Mouse (Mus musculus): Measurements from ENCODE around the gene Scn2a.
"Not testable (repeated sequence)": the region's sequence is repeated elsewhere in the genome, so short reads cannot be mapped to it uniquely, and the experiment has no call there.

The Scn2a gene

DNA sequence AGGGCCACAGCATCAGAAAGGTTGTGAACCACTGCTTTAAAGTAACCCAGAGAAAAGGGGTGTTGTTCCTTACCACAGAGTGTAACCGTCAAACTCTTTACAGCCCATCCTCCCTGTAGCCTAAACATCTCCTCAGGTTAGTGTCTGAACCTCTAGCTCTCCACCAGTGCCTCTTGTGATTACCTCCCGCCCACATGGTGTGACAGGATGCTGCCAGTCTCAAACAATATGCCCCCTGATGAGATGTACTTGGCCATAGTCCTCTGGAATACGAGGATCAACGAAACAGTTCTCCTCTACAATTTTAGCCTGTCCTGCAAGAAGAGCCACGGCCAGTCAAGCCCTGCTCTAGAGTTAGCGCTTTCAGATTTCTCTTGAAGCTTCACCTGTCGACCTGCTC, 74.5 kb downstream of the Scn2a start:
- peak; percentile 49 for DNase-seq (ENCODE audit: low read depth, low spot score)

DNA sequence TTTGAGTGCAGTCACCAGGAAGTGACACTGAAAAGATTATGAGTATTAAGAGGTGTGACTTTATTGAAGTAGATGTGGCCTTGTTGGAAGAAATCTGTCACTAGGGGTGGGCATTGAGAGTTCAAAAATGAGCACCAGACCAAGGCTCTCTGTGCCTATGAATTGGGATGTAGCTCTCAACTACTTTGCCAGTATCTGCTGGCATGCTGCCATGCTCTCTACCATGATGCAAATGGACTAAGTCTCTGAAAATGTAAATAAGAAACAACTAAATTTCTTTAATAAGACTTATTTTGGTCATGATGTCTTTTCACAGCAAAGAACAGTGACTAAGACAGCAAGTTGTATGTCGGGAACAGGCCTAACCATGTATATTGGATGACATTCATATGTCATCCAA, 79.7 kb downstream of the Scn2a start:
- DNase-seq (ENCODE audit: low read depth, low spot score) = no peak

DNA sequence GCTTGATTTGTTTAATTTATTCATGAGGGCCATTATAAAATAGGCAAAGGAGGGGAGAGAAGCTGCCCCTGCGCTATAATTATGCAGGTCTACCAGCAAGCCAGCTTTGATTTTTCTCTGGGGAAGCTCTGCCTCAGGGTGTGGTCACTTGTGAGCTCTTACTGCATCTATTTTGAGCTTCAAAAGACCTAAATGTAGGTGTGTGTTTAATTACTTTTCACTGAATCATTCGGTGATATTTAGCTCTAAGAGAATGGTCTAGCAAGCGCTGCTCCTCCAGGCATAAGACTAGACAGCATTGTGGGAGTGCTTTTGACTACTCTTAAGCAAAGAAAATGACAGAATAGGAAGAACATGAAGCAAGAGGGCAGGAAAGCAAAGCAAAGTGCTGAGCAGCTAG, 80.6 kb downstream of the Scn2a start:
- DNase-seq (ENCODE audit: low read depth, low spot score) = no peak

GRCm38 (mm10) chr2:65722219-65722800, 101.7 kb downstream of the Scn2a start:
- no peak for DNase-seq (ENCODE audit: low read depth, low spot score)

GRCm38 (mm10) chr2:65745400-65745799, 124.8 kb downstream of the Scn2a start:
- no peak for DNase-seq (ENCODE audit: low read depth, low spot score)

- DNase-seq (ENCODE audit: low read depth, low spot score) = no peak
These were observed 161.9 kb downstream of the Scn2a start for GRCm38 (mm10) chr2:65782442-65782841.

DNA sequence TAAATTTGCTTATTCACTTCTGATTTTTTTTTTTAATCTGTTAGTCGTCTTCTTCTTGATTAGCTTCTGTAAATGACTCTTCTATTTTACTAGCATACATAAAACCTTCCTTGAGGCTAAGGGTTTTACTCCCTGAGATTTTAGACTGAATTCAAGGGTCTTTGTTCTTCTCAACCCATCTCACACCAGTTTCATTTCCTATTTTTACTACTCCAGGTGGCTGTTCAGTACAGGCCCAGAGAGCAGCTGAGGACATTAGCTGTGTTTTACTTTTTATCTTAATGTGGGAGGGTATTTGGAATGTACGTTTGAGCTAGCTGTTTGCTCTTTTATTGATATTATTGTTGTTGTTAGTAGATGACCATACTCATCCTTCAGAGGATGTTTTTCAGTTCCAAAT, 162.8 kb downstream of the Scn2a start:
- DNase-seq (ENCODE audit: low read depth, low spot score) = no peak

- peak; percentile 23 for DNase-seq (ENCODE audit: low read depth, low spot score)
These were observed 171.9 kb downstream of the Scn2a start for GRCm38 (mm10) chr2:65792516-65792915.

DNA sequence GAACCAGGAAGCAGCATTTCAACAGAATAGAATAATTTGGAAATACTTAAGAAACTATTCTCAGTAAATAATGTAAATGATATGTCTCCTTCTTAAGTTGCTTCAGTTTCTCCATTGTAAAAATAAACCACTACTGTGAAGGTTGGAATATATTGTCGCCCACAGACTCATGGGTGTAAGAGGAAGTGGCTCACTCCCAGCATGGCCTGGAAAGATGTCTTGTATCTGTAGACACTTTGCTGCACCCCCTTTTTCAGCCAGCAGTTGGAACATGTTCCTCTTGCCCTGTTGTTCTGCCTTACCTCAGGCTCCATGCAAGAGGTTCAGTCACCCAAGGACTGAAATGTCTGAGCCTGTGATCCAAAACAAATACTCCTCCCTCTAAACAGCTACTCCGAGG, 173.0 kb downstream of the Scn2a start:
- no peak for DNase-seq (ENCODE audit: low read depth, low spot score)

DNA sequence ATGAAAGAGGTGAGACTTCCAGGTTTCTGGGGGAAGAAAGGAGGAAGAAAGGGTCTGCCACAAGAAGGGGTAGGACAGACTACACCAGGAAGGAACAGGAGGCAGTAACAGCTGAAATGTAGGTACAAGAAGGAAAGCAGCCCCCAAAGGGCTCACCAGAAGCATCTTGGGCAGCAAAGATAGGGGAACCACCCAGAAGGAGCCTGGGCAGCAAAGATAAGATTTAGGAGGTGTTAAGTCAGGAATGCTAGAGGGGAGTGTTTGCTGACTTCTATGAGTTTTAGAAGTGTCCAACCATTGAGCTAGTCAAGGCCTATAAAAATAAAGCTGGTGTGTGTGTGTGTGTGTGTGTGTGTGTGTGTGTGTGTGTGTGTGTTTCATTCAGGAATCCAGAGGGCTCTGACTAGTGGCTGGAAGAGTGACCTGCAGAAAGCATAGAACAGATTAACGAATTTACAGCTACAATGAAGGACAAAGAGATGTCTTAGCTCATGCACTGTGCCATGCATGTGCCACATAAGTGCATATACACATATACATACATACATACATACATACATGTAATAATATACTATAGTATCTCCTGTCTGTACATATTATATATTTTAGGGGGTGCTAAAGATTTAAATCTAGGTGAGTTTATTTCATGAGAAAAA, 180.6 kb downstream of the Scn2a start:
- DNase-seq (ENCODE audit: low read depth, low spot score) = no peak

DNA sequence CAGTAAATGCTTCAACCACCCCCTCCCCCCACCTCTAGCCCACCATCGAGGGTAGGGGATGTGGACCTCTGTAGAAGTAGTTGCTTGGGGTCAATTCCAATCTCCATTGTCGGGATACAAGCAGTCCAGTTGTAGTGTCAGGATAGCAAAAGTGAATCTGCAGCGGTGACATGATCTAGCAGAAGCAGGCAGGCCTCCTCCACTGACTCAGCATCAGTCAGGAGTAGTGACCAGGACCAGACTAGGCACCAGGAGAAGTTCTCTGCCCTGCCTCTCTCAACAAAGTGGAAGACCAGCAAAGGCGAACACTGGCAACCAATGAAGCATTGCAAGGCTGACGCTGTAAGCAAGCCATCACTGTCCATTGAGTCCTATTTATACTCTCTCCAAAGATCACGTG, 186.0 kb downstream of the Scn2a start:
- DNase-seq (ENCODE audit: low read depth, low spot score) = no peak

DNA sequence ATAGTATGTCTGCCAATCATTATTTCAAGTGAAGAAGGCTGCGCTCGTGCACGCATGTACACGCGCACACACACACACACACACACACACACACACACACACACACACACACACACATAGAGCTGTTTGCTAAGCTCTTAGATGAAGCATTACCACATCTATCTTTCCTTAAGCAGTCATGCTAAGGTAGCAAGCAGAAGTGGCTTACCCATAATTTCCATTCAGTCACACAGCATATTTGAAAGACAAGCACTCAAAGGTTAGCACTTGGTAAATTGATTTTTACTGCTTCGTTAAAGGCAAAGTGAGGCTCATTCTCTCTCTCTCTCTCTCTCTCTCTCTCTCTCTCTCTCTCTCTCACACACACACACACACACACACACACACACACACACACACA, 190.6 kb downstream of the Scn2a start:
- not testable (repeated sequence) for DNase-seq (ENCODE audit: low read depth, low spot score)
